Mouse (Mus musculus) spleen, adult 2 months (tissue): ENCODE measurements at regions not wholly inside any gene's neighbourhood (a gene's known extent, or its start where the extent isn't known, plus 50 kb on each side); places are given as distances from the start of the nearest gene placed in this dataset.

Experiments
- DNase-seq, 2 experiments: peaks; one replicate each; pipeline versions ENCODE4 v3.0.0 to v3.0.0-alpha.2; 2012 to 2021; ENCODE audit warnings: low spot score in 2 of 2, low read depth in 1 of 2
- H3K27ac ChIP-seq: fragments of 200-500 bp; 2 replicates; pipeline ENCODE4 v1.5.1; 2012; ENCODE audit warnings: low read length, inconsistent platforms; ENCODE audit not compliant: insufficient read depth
- H3K27me3 ChIP-seq: fragments of 200-500 bp; 2 replicates; pipeline ENCODE4 v1.6.1; 2012; ENCODE audit warnings: mild to moderate bottlenecking, moderate library complexity, low read length, inconsistent platforms; ENCODE audit not compliant: control insufficient read depth, insufficient read depth
- H3K36me3 ChIP-seq: fragments of 200-500 bp; 2 replicates; pipeline ENCODE4 v1.6.1; 2012; ENCODE audit warnings: mild to moderate bottlenecking, low read length, inconsistent platforms; ENCODE audit not compliant: control insufficient read depth, insufficient read depth
- H3K4me1 ChIP-seq: fragments of 200-500 bp; 2 replicates; pipeline ENCODE4 v1.6.1; 2011; ENCODE audit warnings: inconsistent platforms; ENCODE audit not compliant: control insufficient read depth, insufficient read depth, insufficient read length
- H3K4me3 ChIP-seq: fragments of 200-500 bp; 2 replicates; pipeline ENCODE4 v1.5.1; 2011; ENCODE audit warnings: mild to moderate bottlenecking, inconsistent platforms; ENCODE audit not compliant: insufficient read depth, insufficient read length; ENCODE audit errors: extremely low read depth
- CTCF ChIP-seq: fragments of 200-500 bp; IDR thresholded peaks from 2 replicates; pipeline ENCODE4 v1.5.1; 2011; ENCODE audit warnings: mild to moderate bottlenecking, inconsistent platforms; ENCODE audit not compliant: insufficient read depth, insufficient read length, insufficient replicate concordance; ENCODE audit errors: extremely low read depth
- POLR2A ChIP-seq: fragments of 200-500 bp; IDR thresholded peaks from 2 replicates; pipeline ENCODE4 v1.6.1; 2011; ENCODE audit warnings: low read depth, low read length, inconsistent platforms
- WGBS: fragments of 180-500 bp; shearing (Covaris S2); methylation state at CpG from one replicate; pipeline ENCODE4 v1.1.7; 2018; 5-methylcytosine and 5-hydroxymethylcytosine counted together

DNA sequence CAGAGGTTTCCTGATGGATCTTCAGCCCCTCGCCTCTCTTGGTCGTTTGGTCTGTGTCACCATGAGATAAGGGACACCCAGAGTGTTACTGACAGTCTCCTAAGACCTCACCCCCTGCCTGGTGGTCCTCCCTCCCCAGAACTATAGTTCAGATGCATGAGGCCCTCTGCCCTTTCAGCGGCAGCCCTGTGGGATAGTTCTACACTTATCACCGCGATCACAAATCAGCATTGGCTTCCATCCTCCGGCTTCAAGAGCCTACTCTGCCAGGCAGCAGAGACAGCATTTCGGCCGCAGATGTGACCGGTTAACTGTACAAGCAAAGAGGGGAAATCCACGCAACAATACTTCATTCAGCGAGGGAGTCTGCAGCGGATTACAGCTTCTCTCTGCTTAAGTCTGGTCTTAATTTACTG is 193.8 kb upstream of the Adgrl2 start:
- TF ChIP-seq POLR2A (no peak), CTCF (no peak)
- Histone ChIP-seq H3K4me1 (no peaks in the 10 kb centered on the region), H3K27me3 (no peaks in the 10 kb centered on the region), H3K27ac (no peak overlapping the region), H3K4me3 (no peak overlapping the region), H3K36me3 (no peaks in the 10 kb centered on the region)
- 68% methylated on average over 12 of the region's 12 CpGs for WGBS
- DNase-seq: no peak

DNA sequence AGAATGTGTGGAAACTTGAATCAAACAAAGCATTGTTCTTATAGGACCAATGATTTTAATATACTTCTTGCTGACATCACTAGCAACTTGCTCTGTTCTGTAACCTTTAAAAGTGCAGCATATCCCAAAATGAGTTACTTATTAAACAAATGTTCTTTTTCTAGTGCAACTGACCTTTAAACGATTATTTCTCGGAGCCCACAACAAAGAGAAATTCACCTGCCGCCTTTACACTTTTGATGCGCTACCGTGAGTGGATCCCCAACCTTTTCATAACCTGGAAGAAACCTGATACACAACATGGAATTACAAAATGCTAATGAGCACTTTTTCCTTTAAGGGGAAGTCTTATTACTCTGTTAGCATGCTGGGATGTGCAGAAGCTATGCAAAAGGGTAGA is 191.7 kb upstream of the Adgrl2 start:
- 94% methylated on average over 5 of the region's 5 CpGs for WGBS
- no peaks in the 10 kb centered on the region for H3K4me1 ChIP-seq
- TF ChIP-seq CTCF: no peak
- no peak for TF ChIP-seq POLR2A
- no peaks in the 10 kb centered on the region for H3K36me3 ChIP-seq
- no peak for DNase-seq
- H3K27me3 ChIP-seq: no peaks in the 10 kb centered on the region
- H3K4me3 ChIP-seq: no peak overlapping the region
- H3K27ac ChIP-seq: no peak overlapping the region

GRCm38 (mm10) chr3:149180129-149180528 is 189.8 kb upstream of the Adgrl2 start:
- no peaks in the 10 kb centered on the region for H3K36me3 ChIP-seq
- no peak overlapping the region for H3K27ac ChIP-seq
- WGBS: 91% methylated on average over 8 of the region's 8 CpGs
- TF ChIP-seq CTCF (no peak), POLR2A (no peak)
- no peak for DNase-seq
- no peaks in the 10 kb centered on the region for H3K4me1 ChIP-seq
- H3K4me3 ChIP-seq: no peak overlapping the region
- no peaks in the 10 kb centered on the region for H3K27me3 ChIP-seq

- DNase-seq: no peak
- H3K27me3 ChIP-seq: no peaks in the 10 kb centered on the region
- TF ChIP-seq POLR2A: no peak
- no peak for TF ChIP-seq CTCF
- 90% methylated on average over 11 of the region's 11 CpGs for WGBS
- H3K27ac ChIP-seq: no peak overlapping the region
- H3K36me3 ChIP-seq: no peaks in the 10 kb centered on the region
- no peaks in the 10 kb centered on the region for H3K4me1 ChIP-seq
- H3K4me3 ChIP-seq: no peak overlapping the region
Observed at GRCm38 (mm10) chr3:149179486-149180116, 189.2 kb upstream of the Adgrl2 start.

- WGBS: 92% methylated on average over 3 of the region's 3 CpGs
- H3K4me1 ChIP-seq: no peaks in the 10 kb centered on the region
Observed at GRCm38 (mm10) chr3:149178891-149179290, 188.5 kb upstream of the Adgrl2 start.

GRCm38 (mm10) chr3:149174689-149175390 is 184.5 kb upstream of the Adgrl2 start:
- Histone ChIP-seq H3K27ac (no peak overlapping the region), H3K36me3 (no peaks in the 10 kb centered on the region), H3K4me1 (no peaks in the 10 kb centered on the region), H3K4me3 (no peak overlapping the region), H3K27me3 (no peaks in the 10 kb centered on the region)
- TF ChIP-seq POLR2A: no peak
- no peak for DNase-seq
- whole genome bisulfite sequencing: 86% methylated on average over 11 of the region's 11 CpGs

More at GRCm38 (mm10) chr3:149178891-149179290, 188.5 kb upstream of the Adgrl2 start:
- H3K27ac ChIP-seq: no peak overlapping the region
- H3K4me3 ChIP-seq: no peak overlapping the region
- TF ChIP-seq POLR2A (no peak), CTCF (no peak)
- no peak for DNase-seq
- no peaks in the 10 kb centered on the region for H3K36me3 ChIP-seq
- H3K27me3 ChIP-seq: no peaks in the 10 kb centered on the region

DNA sequence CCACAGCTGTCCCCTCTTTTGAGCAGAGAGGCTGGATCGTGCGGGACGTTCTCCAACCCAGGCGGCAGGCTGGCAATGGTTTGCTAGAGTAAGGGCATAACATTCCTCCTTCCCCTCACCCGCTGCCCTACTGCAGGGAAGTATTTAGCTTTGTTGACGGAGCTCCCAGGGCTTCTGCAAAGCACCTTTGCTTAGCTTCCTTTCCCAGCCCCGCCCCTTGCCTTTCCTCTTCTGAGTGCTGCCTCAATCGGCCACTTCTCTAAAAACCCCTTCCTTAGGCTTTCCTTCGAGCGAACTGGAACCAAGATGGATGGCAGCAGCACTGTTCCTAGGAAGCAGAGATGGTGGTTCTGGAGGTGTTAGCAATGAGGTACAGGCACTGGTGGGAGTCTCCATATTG is 183.2 kb upstream of the Adgrl2 start:
- Histone ChIP-seq H3K27ac (no peak overlapping the region), H3K4me1 (no peaks in the 10 kb centered on the region), H3K36me3 (no peaks in the 10 kb centered on the region), H3K27me3 (no peaks in the 10 kb centered on the region), H3K4me3 (no peak overlapping the region)
- DNase-seq: no peak
- no peak for TF ChIP-seq POLR2A
- no peak for TF ChIP-seq CTCF
- 19% methylated on average over 10 of the region's 10 CpGs for WGBS
